Mouse (Mus musculus): ENCODE measurements around the gene Adamts3. TPM values are rescaled to one million over a fixed set of nuclear protein-coding genes. Genes with fewer than 3 reads are reported as not detected.

The Adamts3 gene
- polyA plus RNA-seq, 1 experiment from 2014 or later = 3.9 TPM

GRCm38 (mm10) chr5:89844354-89844753, 38.8 kb downstream of the Adamts3 start:
- H3K9me3 ChIP-seq (ENCODE audit: control insufficient read depth, low read length) = no peaks in the 10 kb centered on the region
- no peaks in the 10 kb centered on the region for H3K27me3 ChIP-seq (replicated peaks; ENCODE audit: control insufficient read depth, insufficient read depth, low read length)
- no peak overlapping the region for H3K9ac ChIP-seq (ENCODE audit: low read depth, low read length)
- H3K4me2 ChIP-seq (ENCODE audit: low read length) = no peak overlapping the region
- H3K36me3 ChIP-seq (ENCODE audit: control insufficient read depth, insufficient read depth, low read length) = no peaks in the 10 kb centered on the region
- 36% methylated on average over 5 of the region's 5 CpGs for WGBS
- peak; percentile 93 for ATAC-seq
- H3K4me1 ChIP-seq (ENCODE audit: control insufficient read depth, insufficient read depth, low read depth, low read length) = no peaks in the 10 kb centered on the region; the same call in 1 of the 2 replicates
- no peak overlapping the region for H3K27ac ChIP-seq (ENCODE audit: low read depth, low read length)
- no peak overlapping the region for H3K4me3 ChIP-seq (ENCODE audit: low read length)

GRCm38 (mm10) chr5:89843478-89843877, 39.7 kb downstream of the Adamts3 start:
- no peak for ATAC-seq
- Histone ChIP-seq H3K9me3 (ENCODE audit: control insufficient read depth, low read length) (no peaks in the 10 kb centered on the region), H3K27me3 (replicated peaks; ENCODE audit: control insufficient read depth, insufficient read depth, low read length) (no peaks in the 10 kb centered on the region), H3K4me3 (ENCODE audit: low read length) (no peak overlapping the region), H3K4me2 (ENCODE audit: low read length) (no peak overlapping the region), H3K4me1 (ENCODE audit: control insufficient read depth, insufficient read depth, low read depth, low read length) (no peaks in the 10 kb centered on the region; the same call in 1 of the 2 replicates), H3K36me3 (ENCODE audit: control insufficient read depth, insufficient read depth, low read length) (no peaks in the 10 kb centered on the region), H3K27ac (ENCODE audit: low read depth, low read length) (no peak overlapping the region), H3K9ac (ENCODE audit: low read depth, low read length) (no peak overlapping the region)
- 87% methylated on average over 7 of the region's 7 CpGs for WGBS

GRCm38 (mm10) chr5:89839627-89840026, 43.5 kb downstream of the Adamts3 start:
- Histone ChIP-seq H3K9me3 (ENCODE audit: control insufficient read depth, low read length) (no peaks in the 10 kb centered on the region), H3K4me2 (ENCODE audit: low read length) (no peak overlapping the region), H3K9ac (ENCODE audit: low read depth, low read length) (no peak overlapping the region), H3K36me3 (ENCODE audit: control insufficient read depth, insufficient read depth, low read length) (no peaks in the 10 kb centered on the region), H3K4me1 (ENCODE audit: control insufficient read depth, insufficient read depth, low read depth, low read length) (no peaks in the 10 kb centered on the region; the same call in 1 of the 2 replicates), H3K27ac (ENCODE audit: low read depth, low read length) (no peak overlapping the region), H3K27me3 (replicated peaks; ENCODE audit: control insufficient read depth, insufficient read depth, low read length) (no peaks in the 10 kb centered on the region), H3K4me3 (ENCODE audit: low read length) (no peak overlapping the region)
- no peak for ATAC-seq
- WGBS = 87% methylated on average over 4 of the region's 4 CpGs

GRCm38 (mm10) chr5:89821175-89821574, 62.0 kb downstream of the Adamts3 start:
- no peak overlapping the region for H3K4me3 ChIP-seq (ENCODE audit: low read length)
- WGBS = 93% methylated on average over 1 of the region's 1 CpGs
- no peak for ATAC-seq
- no peaks in the 10 kb centered on the region for H3K36me3 ChIP-seq (ENCODE audit: control insufficient read depth, insufficient read depth, low read length)
- H3K4me1 ChIP-seq (ENCODE audit: control insufficient read depth, insufficient read depth, low read depth, low read length) = no peaks in the 10 kb centered on the region
- H3K9ac ChIP-seq (ENCODE audit: low read depth, low read length) = no peak overlapping the region
- no peaks in the 10 kb centered on the region for H3K27me3 ChIP-seq (replicated peaks; ENCODE audit: control insufficient read depth, insufficient read depth, low read length)
- H3K27ac ChIP-seq (ENCODE audit: low read depth, low read length) = no peak overlapping the region
- no peaks in the 10 kb centered on the region for H3K9me3 ChIP-seq (ENCODE audit: control insufficient read depth, low read length)
- H3K4me2 ChIP-seq (ENCODE audit: low read length) = no peak overlapping the region

GRCm38 (mm10) chr5:89819531-89819930, 63.6 kb downstream of the Adamts3 start:
- Histone ChIP-seq H3K4me1 (ENCODE audit: control insufficient read depth, insufficient read depth, low read depth, low read length) (no peaks in the 10 kb centered on the region), H3K27ac (ENCODE audit: low read depth, low read length) (no peak overlapping the region), H3K4me3 (ENCODE audit: low read length) (no peak overlapping the region), H3K4me2 (ENCODE audit: low read length) (no peak overlapping the region), H3K9ac (ENCODE audit: low read depth, low read length) (no peak overlapping the region), H3K27me3 (replicated peaks; ENCODE audit: control insufficient read depth, insufficient read depth, low read length) (no peaks in the 10 kb centered on the region), H3K9me3 (ENCODE audit: control insufficient read depth, low read length) (no peaks in the 10 kb centered on the region), H3K36me3 (ENCODE audit: control insufficient read depth, insufficient read depth, low read length) (no peaks in the 10 kb centered on the region)
- ATAC-seq = no peak
- 24% methylated on average over 3 of the region's 3 CpGs for WGBS

- no peak for ATAC-seq
- WGBS = 81% methylated on average over 6 of the region's 6 CpGs
- Histone ChIP-seq H3K36me3 (ENCODE audit: control insufficient read depth, insufficient read depth, low read length) (no peaks in the 10 kb centered on the region), H3K27me3 (replicated peaks; ENCODE audit: control insufficient read depth, insufficient read depth, low read length) (no peaks in the 10 kb centered on the region), H3K4me3 (ENCODE audit: low read length) (no peak overlapping the region), H3K4me2 (ENCODE audit: low read length) (no peak overlapping the region), H3K9me3 (ENCODE audit: control insufficient read depth, low read length) (no peaks in the 10 kb centered on the region), H3K27ac (ENCODE audit: low read depth, low read length) (no peak overlapping the region), H3K9ac (ENCODE audit: low read depth, low read length) (no peak overlapping the region), H3K4me1 (ENCODE audit: control insufficient read depth, insufficient read depth, low read depth, low read length) (no peaks in the 10 kb centered on the region)
Measured at GRCm38 (mm10) chr5:89816610-89817009, 66.5 kb downstream of the Adamts3 start.

GRCm38 (mm10) chr5:89814552-89814951, 68.6 kb downstream of the Adamts3 start:
- Histone ChIP-seq H3K27ac (ENCODE audit: low read depth, low read length) (no peak overlapping the region), H3K9ac (ENCODE audit: low read depth, low read length) (no peak overlapping the region), H3K9me3 (ENCODE audit: control insufficient read depth, low read length) (no peaks in the 10 kb centered on the region), H3K4me3 (ENCODE audit: low read length) (no peak overlapping the region), H3K27me3 (replicated peaks; ENCODE audit: control insufficient read depth, insufficient read depth, low read length) (no peaks in the 10 kb centered on the region), H3K36me3 (ENCODE audit: control insufficient read depth, insufficient read depth, low read length) (no peaks in the 10 kb centered on the region), H3K4me1 (ENCODE audit: control insufficient read depth, insufficient read depth, low read depth, low read length) (no peaks in the 10 kb centered on the region), H3K4me2 (ENCODE audit: low read length) (no peak overlapping the region)
- no peak for ATAC-seq
- 73% methylated on average over 3 of the region's 3 CpGs for WGBS

- Histone ChIP-seq H3K9ac (ENCODE audit: low read depth, low read length) (no peak overlapping the region), H3K4me2 (ENCODE audit: low read length) (no peak overlapping the region), H3K36me3 (ENCODE audit: control insufficient read depth, insufficient read depth, low read length) (no peaks in the 10 kb centered on the region), H3K27ac (ENCODE audit: low read depth, low read length) (no peak overlapping the region), H3K9me3 (ENCODE audit: control insufficient read depth, low read length) (peaks cover 3% of the 10 kb centered on the region; the same call in 1 of the 2 replicates), H3K4me3 (ENCODE audit: low read length) (no peak overlapping the region), H3K27me3 (replicated peaks; ENCODE audit: control insufficient read depth, insufficient read depth, low read length) (no peaks in the 10 kb centered on the region), H3K4me1 (ENCODE audit: control insufficient read depth, insufficient read depth, low read depth, low read length) (no peaks in the 10 kb centered on the region)
- 83% methylated on average over 5 of the region's 5 CpGs for WGBS
- no peak for ATAC-seq
Measured at GRCm38 (mm10) chr5:89800181-89800816, 82.8 kb downstream of the Adamts3 start.

GRCm38 (mm10) chr5:89793706-89794105, 89.4 kb downstream of the Adamts3 start:
- no peaks in the 10 kb centered on the region for H3K27me3 ChIP-seq (replicated peaks; ENCODE audit: control insufficient read depth, insufficient read depth, low read length)
- H3K27ac ChIP-seq (ENCODE audit: low read depth, low read length) = no peak overlapping the region
- H3K9ac ChIP-seq (ENCODE audit: low read depth, low read length) = no peak overlapping the region
- H3K36me3 ChIP-seq (ENCODE audit: control insufficient read depth, insufficient read depth, low read length) = no peaks in the 10 kb centered on the region
- no peaks in the 10 kb centered on the region for H3K4me1 ChIP-seq (ENCODE audit: control insufficient read depth, insufficient read depth, low read depth, low read length)
- ATAC-seq = no peak
- 95% methylated on average over 3 of the region's 3 CpGs for WGBS
- H3K4me3 ChIP-seq (ENCODE audit: low read length) = no peak overlapping the region
- H3K4me2 ChIP-seq (ENCODE audit: low read length) = no peak overlapping the region
- H3K9me3 ChIP-seq (ENCODE audit: control insufficient read depth, low read length) = no peaks in the 10 kb centered on the region
